In genomic region chr7:97416473-97416872, GRCm38 (mm10) we compare ENCODE assay signal across 30 mouse cellular contexts. TPM values are rescaled to one million over a fixed set of nuclear protein-coding genes. Genes with fewer than 3 reads are reported as not detected.
DNase-seq lines count a peak whose midpoint lies in the region; ATAC-seq and TF ChIP-seq lines count a peak whose summit lies in the region.
"Had no signal": no experiment of that assay in that cellular context is flagged by ENCODE, and none has a peak within 500 bp of the region (broad histone marks: within the 10 kb centered on the region; RNA-seq: fewer than 3 reads in every experiment).

No protein-coding gene starts in this region.

- no peak for TF ChIP-seq EP300 in liver, postnatal 0 days (IDR thresholded peaks at IDR 0.05; ENCODE audit: low read depth)

- H3K27ac ChIP-seq in forebrain, postnatal 0 days (ENCODE audit: low read depth, low read length) = no peak overlapping the region
- H3K27ac ChIP-seq in forebrain, embryonic 13.5 days = no peak overlapping the region
- H3K27ac ChIP-seq in hindbrain, postnatal 0 days = peak overlapping the region; percentile 69
- H3K27ac ChIP-seq in hindbrain, embryonic 12.5 days = no peak overlapping the region
- no peak overlapping the region for H3K27ac ChIP-seq in liver, postnatal 0 days (ENCODE audit: low read depth)
- H3K27ac ChIP-seq in liver, embryonic 11.5 days (ENCODE audit: low read depth, low read length) = no peak overlapping the region
- H3K27ac ChIP-seq: heart, embryonic 10.5 days; kidney, postnatal 0 days; limb, embryonic 12.5 days; liver, embryonic 13.5 days; neural tube, embryonic 15.5 days; stomach, embryonic 15.5 days had no signal

- ATAC-seq in forebrain, postnatal 0 days = no peak
- no peak for ATAC-seq in forebrain, embryonic 13.5 days
- ATAC-seq in hindbrain, postnatal 0 days = no peak
- no peak for ATAC-seq in hindbrain, embryonic 12.5 days (ENCODE audit: low FRiP score)
- ATAC-seq in liver, postnatal 0 days = no peak
- ATAC-seq in liver, embryonic 11.5 days (replicated peaks; ENCODE audit: low FRiP score) = no peak
- ATAC-seq: activated CD4-positive, CD25-positive, alpha-beta regulatory T cell, adult 4 months had no signal

- peaks cover 4% of the 10 kb centered on the region; the same call in 1 of the 2 replicates for H3K36me3 ChIP-seq in forebrain, postnatal 0 days (ENCODE audit: insufficient read depth)
- H3K36me3 ChIP-seq in forebrain, embryonic 13.5 days (ENCODE audit: poor library complexity, severe bottlenecking) = peaks cover 16% of the 10 kb centered on the region
- H3K36me3 ChIP-seq in hindbrain, postnatal 0 days (ENCODE audit: insufficient read depth, low read length) = peaks cover 4% of the 10 kb centered on the region; the same call in 1 of the 2 replicates
- peaks cover 7% of the 10 kb centered on the region; the same call in 1 of the 2 replicates for H3K36me3 ChIP-seq in hindbrain, embryonic 12.5 days
- H3K36me3 ChIP-seq in liver, postnatal 0 days (replicated peaks; ENCODE audit: insufficient read depth, low read length) = no peaks in the 10 kb centered on the region
- H3K36me3 ChIP-seq in liver, embryonic 11.5 days (ENCODE audit: control insufficient read depth, insufficient read depth, low read length) = no peaks in the 10 kb centered on the region
- H3K36me3 ChIP-seq: heart, embryonic 10.5 days; hindbrain, embryonic 15.5 days; stomach, embryonic 15.5 days had no signal

- no peaks in the 10 kb centered on the region for H3K9me3 ChIP-seq in forebrain, postnatal 0 days (ENCODE audit: low read length)
- no peaks in the 10 kb centered on the region for H3K9me3 ChIP-seq in forebrain, embryonic 13.5 days (replicated peaks)
- H3K9me3 ChIP-seq in hindbrain, postnatal 0 days (ENCODE audit: low read length) = no peaks in the 10 kb centered on the region
- no peaks in the 10 kb centered on the region for H3K9me3 ChIP-seq in hindbrain, embryonic 12.5 days (replicated peaks)
- no peaks in the 10 kb centered on the region for H3K9me3 ChIP-seq in liver, postnatal 0 days (ENCODE audit: low read length)
- H3K9me3 ChIP-seq in liver, embryonic 11.5 days (ENCODE audit: control insufficient read depth, low read length) = no peaks in the 10 kb centered on the region
- H3K9me3 ChIP-seq: heart, embryonic 10.5 days; hindbrain, embryonic 15.5 days; limb, embryonic 12.5 days; liver, embryonic 13.5 days; neural tube, embryonic 15.5 days; stomach, embryonic 15.5 days had no signal

- H3K9ac ChIP-seq in forebrain, postnatal 0 days = no peak overlapping the region
- no peak overlapping the region for H3K9ac ChIP-seq in forebrain, embryonic 13.5 days
- no peak overlapping the region for H3K9ac ChIP-seq in hindbrain, postnatal 0 days (replicated peaks; ENCODE audit: low read length)
- no peak overlapping the region for H3K9ac ChIP-seq in hindbrain, embryonic 12.5 days
- H3K9ac ChIP-seq in liver, postnatal 0 days (replicated peaks) = no peak overlapping the region
- no peak overlapping the region for H3K9ac ChIP-seq in liver, embryonic 11.5 days (ENCODE audit: low read depth, low read length)
- H3K9ac ChIP-seq: hindbrain, embryonic 15.5 days; limb, embryonic 12.5 days; liver, embryonic 13.5 days; neural tube, embryonic 15.5 days; stomach, embryonic 15.5 days had no signal

- H3K4me3 ChIP-seq in forebrain, postnatal 0 days (ENCODE audit: low read depth, low read length) = no peak overlapping the region
- no peak overlapping the region for H3K4me3 ChIP-seq in forebrain, embryonic 13.5 days
- peak overlapping the region; percentile 18 for H3K4me3 ChIP-seq in hindbrain, postnatal 0 days (ENCODE audit: low read length)
- no peak overlapping the region for H3K4me3 ChIP-seq in hindbrain, embryonic 12.5 days
- no peak overlapping the region for H3K4me3 ChIP-seq in liver, postnatal 0 days (ENCODE audit: low read depth, low read length)
- no peak overlapping the region for H3K4me3 ChIP-seq in liver, embryonic 11.5 days (ENCODE audit: low read depth, low read length)
- H3K4me3 ChIP-seq: heart, embryonic 10.5 days; hindbrain, embryonic 15.5 days; limb, embryonic 12.5 days; liver, embryonic 13.5 days; neural tube, embryonic 15.5 days; stomach, embryonic 15.5 days had no signal

- no peaks in the 10 kb centered on the region for H3K27me3 ChIP-seq in forebrain, postnatal 0 days (ENCODE audit: insufficient read depth, low read length)
- no peaks in the 10 kb centered on the region for H3K27me3 ChIP-seq in forebrain, embryonic 13.5 days
- H3K27me3 ChIP-seq in hindbrain, postnatal 0 days (ENCODE audit: insufficient read depth, low read length) = no peaks in the 10 kb centered on the region
- no peaks in the 10 kb centered on the region for H3K27me3 ChIP-seq in hindbrain, embryonic 12.5 days
- H3K27me3 ChIP-seq in liver, postnatal 0 days (ENCODE audit: insufficient read depth, low read length) = no peaks in the 10 kb centered on the region
- no peaks in the 10 kb centered on the region for H3K27me3 ChIP-seq in liver, embryonic 11.5 days (replicated peaks; ENCODE audit: control insufficient read depth, insufficient read depth, low read length)
- H3K27me3 ChIP-seq: CH12.LX; hindbrain, embryonic 15.5 days; limb, embryonic 12.5 days; liver, embryonic 13.5 days; neural tube, embryonic 15.5 days; stomach, embryonic 15.5 days had no signal

- peak; percentile 54 for DNase-seq in cerebellum, adult 11-12 months
- DNase-seq in cerebellum, adult 11 months = no peak
- DNase-seq in forebrain, postnatal 0 days = no peak
- DNase-seq in hindbrain, postnatal 0 days (ENCODE audit: low spot score) = no peak
- DNase-seq in liver, postnatal 0 days = no peak
- DNase-seq in liver, embryonic 11.5 days (ENCODE audit: low spot score) = no peak
- DNase-seq: adrenal gland, adult 2 months; adrenal gland, postnatal 36 days; kidney, adult 8-10 months; kidney, postnatal 4 days; liver, embryonic 13.5 days; lung, adult 2 months; lung, postnatal 14 days; midbrain, embryonic 14.5 days; retina, postnatal 1 day; right cerebral cortex, postnatal 14 days; thymus, postnatal 25 days had no signal

- H3K4me1 ChIP-seq in forebrain, postnatal 0 days (ENCODE audit: insufficient read depth) = 0 out of 2 replicates have a peak, but pooled peaks cover 3% of the 10 kb centered on the region
- peaks cover 9% of the 10 kb centered on the region for H3K4me1 ChIP-seq in forebrain, embryonic 13.5 days
- H3K4me1 ChIP-seq in hindbrain, postnatal 0 days (ENCODE audit: insufficient read depth, low read length) = peaks cover 8% of the 10 kb centered on the region
- peaks cover 7% of the 10 kb centered on the region for H3K4me1 ChIP-seq in hindbrain, embryonic 12.5 days
- peaks cover 15% of the 10 kb centered on the region for H3K4me1 ChIP-seq in liver, postnatal 0 days (ENCODE audit: insufficient read depth)
- peaks cover 5% of the 10 kb centered on the region; the same call in 1 of the 2 replicates for H3K4me1 ChIP-seq in liver, embryonic 11.5 days (replicated peaks; ENCODE audit: control insufficient read depth, insufficient read depth, low read length)
- H3K4me1 ChIP-seq: stomach, embryonic 15.5 days had no signal

- WGBS in forebrain, postnatal 0 days = 88% methylated on average over 4 of the region's 4 CpGs
- 91% methylated on average over 4 of the region's 4 CpGs for WGBS in forebrain, embryonic 13.5 days
- WGBS in hindbrain, postnatal 0 days = 87% methylated on average over 4 of the region's 4 CpGs
- 83% methylated on average over 4 of the region's 4 CpGs for WGBS in hindbrain, embryonic 12.5 days
- WGBS in liver, postnatal 0 days (ENCODE audit: insufficient replicate concordance) = 89% methylated on average over 4 of the region's 4 CpGs
- 85% methylated on average over 4 of the region's 4 CpGs for WGBS in liver, embryonic 11.5 days

- 0 out of 2 replicates have a peak overlapping the region, but pooled peaks have one; percentile 32 for H3K4me2 ChIP-seq in forebrain, postnatal 0 days (ENCODE audit: low read depth)
- H3K4me2 ChIP-seq in forebrain, embryonic 13.5 days = no peak overlapping the region
- H3K4me2 ChIP-seq in hindbrain, postnatal 0 days (ENCODE audit: low read depth, low read length) = peak overlapping the region; percentile 46
- H3K4me2 ChIP-seq in hindbrain, embryonic 12.5 days (replicated peaks) = no peak overlapping the region
- 0 out of 2 replicates have a peak overlapping the region, but pooled peaks have one; percentile 1 for H3K4me2 ChIP-seq in liver, postnatal 0 days (ENCODE audit: low read depth, low read length)
- H3K4me2 ChIP-seq in liver, embryonic 11.5 days = no peak overlapping the region
- H3K4me2 ChIP-seq: limb, embryonic 12.5 days; liver, embryonic 13.5 days; neural tube, embryonic 15.5 days; stomach, embryonic 15.5 days had no signal

- TF ChIP-seq CTCF in forebrain, postnatal 0 days (IDR thresholded peaks at IDR 0.05; ENCODE audit: low read depth) = no peak
- no peak for TF ChIP-seq CTCF in hindbrain, postnatal 0 days (IDR thresholded peaks at IDR 0.05; ENCODE audit: low read depth)
- no peak for TF ChIP-seq CTCF in liver, postnatal 0 days (IDR thresholded peaks at IDR 0.05; ENCODE audit: low read depth)

RNA-seq across cellular contexts. Expression of gene Thrsp, which starts 1.1 kb away (rescaled TPM):
- total RNA-seq in forebrain, postnatal 0 days (2014; rRNA removed) = 6.7 and 11.2 TPM in 2 replicates
- 8.6 and 11.7 TPM in 2 replicates for polyA plus RNA-seq in forebrain, postnatal 0 days (2015; fragmentation: Nextera tagmentation; extraction: Ambion mirVana)
- 1.4 and 1.7 TPM in 2 replicates for polyA plus RNA-seq in forebrain, embryonic 13.5 days (2015; fragmentation: Nextera tagmentation; extraction: Ambion mirVana)
- 5.2 and 6.4 TPM in 2 replicates for total RNA-seq in hindbrain, postnatal 0 days (2014; rRNA removed)
- polyA plus RNA-seq in hindbrain, postnatal 0 days (2015; fragmentation: Nextera tagmentation; extraction: Ambion mirVana) = 6.3 and 7.7 TPM in 2 replicates
- polyA plus RNA-seq in hindbrain, embryonic 12.5 days (2016; fragmentation: Nextera tagmentation; extraction: Ambion mirVana) = 0.72 and 0.81 TPM in 2 replicates
- polyA plus RNA-seq in liver, postnatal 0 days (2015; fragmentation: Nextera tagmentation; extraction: Ambion mirVana) = 2.0 and 2.1 TPM in 2 replicates
- 0.30 TPM in 1 of 2 replicates, not detected in the other for polyA plus RNA-seq in liver, embryonic 11.5 days (2014; fragmentation: Nextera tagmentation; extraction: Ambion mirVana)
- total RNA-seq: CH12.LX; hematopoietic stem cell, adult 5-6 weeks had no signal
- polyA plus RNA-seq: activated CD4-positive, CD25-positive, alpha-beta regulatory T cell, adult 4 months; C2C12; embryonic facial prominence, embryonic 11.5 days; liver, embryonic 13.5 days had no signal

RNA-seq across cellular contexts. Expression of gene Ndufc2, which starts 16.7 kb away (rescaled TPM):
- total RNA-seq in forebrain, postnatal 0 days (2014; rRNA removed) = 384 and 445 TPM in 2 replicates
- polyA plus RNA-seq in forebrain, postnatal 0 days (2015; fragmentation: Nextera tagmentation; extraction: Ambion mirVana) = 631 and 789 TPM in 2 replicates
- polyA plus RNA-seq in forebrain, embryonic 13.5 days (2015; fragmentation: Nextera tagmentation; extraction: Ambion mirVana) = 422 and 512 TPM in 2 replicates
- total RNA-seq in hindbrain, postnatal 0 days (2014; rRNA removed) = 340 and 423 TPM in 2 replicates
- polyA plus RNA-seq in hindbrain, postnatal 0 days (2015; fragmentation: Nextera tagmentation; extraction: Ambion mirVana) = 697 and 742 TPM in 2 replicates
- polyA plus RNA-seq in hindbrain, embryonic 12.5 days (2016; fragmentation: Nextera tagmentation; extraction: Ambion mirVana) = 350 and 364 TPM in 2 replicates
- 323 and 339 TPM in 2 replicates for polyA plus RNA-seq in liver, postnatal 0 days (2015; fragmentation: Nextera tagmentation; extraction: Ambion mirVana)
- polyA plus RNA-seq in liver, embryonic 11.5 days (2014; fragmentation: Nextera tagmentation; extraction: Ambion mirVana) = 355 and 359 TPM in 2 replicates

RNA-seq across cellular contexts. Expression of gene Kctd14, which starts 34.6 kb away (rescaled TPM):
- total RNA-seq in forebrain, postnatal 0 days (2014; rRNA removed) = 0.05 and 0.38 TPM in 2 replicates
- polyA plus RNA-seq in forebrain, postnatal 0 days (2015; fragmentation: Nextera tagmentation; extraction: Ambion mirVana) = 1.8 and 1.9 TPM in 2 replicates
- 2.4 and 3.3 TPM in 2 replicates for polyA plus RNA-seq in forebrain, embryonic 13.5 days (2015; fragmentation: Nextera tagmentation; extraction: Ambion mirVana)
- 0.68 and 1.5 TPM in 2 replicates for total RNA-seq in hindbrain, postnatal 0 days (2014; rRNA removed)
- 2.6 and 3.1 TPM in 2 replicates for polyA plus RNA-seq in hindbrain, postnatal 0 days (2015; fragmentation: Nextera tagmentation; extraction: Ambion mirVana)
- 1.8 and 2.3 TPM in 2 replicates for polyA plus RNA-seq in hindbrain, embryonic 12.5 days (2016; fragmentation: Nextera tagmentation; extraction: Ambion mirVana)
- 3.9 and 5.0 TPM in 2 replicates for polyA plus RNA-seq in liver, postnatal 0 days (2015; fragmentation: Nextera tagmentation; extraction: Ambion mirVana)
- 7.8 and 9.2 TPM in 2 replicates for polyA plus RNA-seq in liver, embryonic 11.5 days (2014; fragmentation: Nextera tagmentation; extraction: Ambion mirVana)
- polyA plus RNA-seq: C2C12 had no signal

RNA-seq across cellular contexts. Expression of gene Alg8, which starts 45.1 kb away (rescaled TPM):
- 3.5 and 7.5 TPM in 2 replicates for total RNA-seq in forebrain, postnatal 0 days (2014; rRNA removed)
- 8.6 and 10.6 TPM in 2 replicates for polyA plus RNA-seq in forebrain, postnatal 0 days (2015; fragmentation: Nextera tagmentation; extraction: Ambion mirVana)
- 28.3 and 30.8 TPM in 2 replicates for polyA plus RNA-seq in forebrain, embryonic 13.5 days (2015; fragmentation: Nextera tagmentation; extraction: Ambion mirVana)
- total RNA-seq in hindbrain, postnatal 0 days (2014; rRNA removed) = 5.2 and 6.0 TPM in 2 replicates
- 11.4 and 11.8 TPM in 2 replicates for polyA plus RNA-seq in hindbrain, postnatal 0 days (2015; fragmentation: Nextera tagmentation; extraction: Ambion mirVana)
- polyA plus RNA-seq in hindbrain, embryonic 12.5 days (2016; fragmentation: Nextera tagmentation; extraction: Ambion mirVana) = 27.6 and 28.1 TPM in 2 replicates
- polyA plus RNA-seq in liver, postnatal 0 days (2015; fragmentation: Nextera tagmentation; extraction: Ambion mirVana) = 14.5 and 16.2 TPM in 2 replicates
- 66.4 and 74.2 TPM in 2 replicates for polyA plus RNA-seq in liver, embryonic 11.5 days (2014; fragmentation: Nextera tagmentation; extraction: Ambion mirVana)

Comparison
In these comparisons a context has a peak if more than half of its experiments do, and no peak if none do; other contexts are left out.
1. H3K4me2 ChIP-seq: peak in forebrain, postnatal 0 days (single experiment), hindbrain, postnatal 0 days (single experiment) and liver, postnatal 0 days (single experiment); none in forebrain, embryonic 13.5 days (single experiment), hindbrain, embryonic 12.5 days (single experiment) and liver, embryonic 11.5 days (single experiment).